Mouse (Mus musculus): ENCODE data around the gene Cfap58. TPM values are rescaled to one million over a fixed set of nuclear protein-coding genes. Genes with fewer than 3 reads are reported as not detected.

Cfap58 gene
- polyA plus RNA-seq, 1 experiment, result not detected

GRCm38 (mm10) chr19:48079718-48080117, 142.2 kb downstream of the Cfap58 start:
- 63% methylated on average over 3 of the region's 3 CpGs for WGBS
- no peak overlapping the region for H3K4me3 ChIP-seq (replicated peaks; ENCODE audit: control insufficient read depth, low read depth, low read length)
- H3K4me1 ChIP-seq (ENCODE audit: control insufficient read depth, insufficient read depth, low read length), result no peaks in the 10 kb centered on the region
- TF ChIP-seq CTCF (IDR thresholded peaks at IDR 0.05; ENCODE audit: control insufficient read depth, insufficient read depth, low read length) (no peak), POLR2A (IDR thresholded peaks at IDR 0.05; ENCODE audit: borderline replicate concordance, control insufficient read depth, low read depth, low read length) (no peak)
- no peak overlapping the region for H3K27ac ChIP-seq (ENCODE audit: control insufficient read depth, insufficient read depth, low read depth, low read length, poor library complexity)

GRCm38 (mm10) chr19:48081456-48081855, 144.0 kb downstream of the Cfap58 start:
- Histone ChIP-seq H3K27ac (ENCODE audit: control insufficient read depth, insufficient read depth, low read depth, low read length, poor library complexity) (no peak overlapping the region), H3K4me1 (ENCODE audit: control insufficient read depth, insufficient read depth, low read length) (no peaks in the 10 kb centered on the region), H3K4me3 (replicated peaks; ENCODE audit: control insufficient read depth, low read depth, low read length) (no peak overlapping the region)
- no peak for TF ChIP-seq POLR2A (IDR thresholded peaks at IDR 0.05; ENCODE audit: borderline replicate concordance, control insufficient read depth, low read depth, low read length)
- TF ChIP-seq CTCF (IDR thresholded peaks at IDR 0.05; ENCODE audit: control insufficient read depth, insufficient read depth, low read length), result no peak
- WGBS, result 82% methylated on average over 4 of the region's 4 CpGs

Other genes with a start within 250 kb of the Cfap58 start
- gene Col17a1, start 245.6 kb upstream of the Cfap58 start, polyA plus RNA-seq (2011; ENCODE audit: insufficient read depth, insufficient read length, low replicate concordance, missing spikeins), result not detected in 2 replicates
- gene Sfr1, start 206.0 kb upstream of the Cfap58 start, polyA plus RNA-seq (2011; ENCODE audit: insufficient read depth, insufficient read length, low replicate concordance, missing spikeins), result 35.6 and 53.0 TPM in 2 replicates
- gene Gsto1, start 82.7 kb upstream of the Cfap58 start, polyA plus RNA-seq (2011; ENCODE audit: insufficient read depth, insufficient read length, low replicate concordance, missing spikeins), result 24.8 and 34.2 TPM in 2 replicates
- 2.0 TPM in 1 of 2 replicates, not detected in the other for gene Gsto2, start 72.1 kb upstream of the Cfap58 start, polyA plus RNA-seq (2011; ENCODE audit: insufficient read depth, insufficient read length, low replicate concordance, missing spikeins)
- gene Cfap43, start 18.4 kb upstream of the Cfap58 start, polyA plus RNA-seq (2011; ENCODE audit: insufficient read depth, insufficient read length, low replicate concordance, missing spikeins), result not detected in 2 replicates
- gene Itprip, start 18.4 kb upstream of the Cfap58 start, polyA plus RNA-seq (2011; ENCODE audit: insufficient read depth, insufficient read length, low replicate concordance, missing spikeins), result 8.8 and 14.9 TPM in 2 replicates